Mouse (Mus musculus): Measurements from ENCODE around the gene Wdr59. TPM values are rescaled to one million over a fixed set of nuclear protein-coding genes. Genes with fewer than 3 reads are reported as not detected.
A peak's percentile ranks its signal among the peaks of the same experiment; 100 is the strongest.

Gene Wdr59
- 3.8 and 4.8 TPM in 2 replicates for polyA plus RNA-seq (2016; fragmentation: Nextera tagmentation; extraction: Ambion mirVana)

DNA sequence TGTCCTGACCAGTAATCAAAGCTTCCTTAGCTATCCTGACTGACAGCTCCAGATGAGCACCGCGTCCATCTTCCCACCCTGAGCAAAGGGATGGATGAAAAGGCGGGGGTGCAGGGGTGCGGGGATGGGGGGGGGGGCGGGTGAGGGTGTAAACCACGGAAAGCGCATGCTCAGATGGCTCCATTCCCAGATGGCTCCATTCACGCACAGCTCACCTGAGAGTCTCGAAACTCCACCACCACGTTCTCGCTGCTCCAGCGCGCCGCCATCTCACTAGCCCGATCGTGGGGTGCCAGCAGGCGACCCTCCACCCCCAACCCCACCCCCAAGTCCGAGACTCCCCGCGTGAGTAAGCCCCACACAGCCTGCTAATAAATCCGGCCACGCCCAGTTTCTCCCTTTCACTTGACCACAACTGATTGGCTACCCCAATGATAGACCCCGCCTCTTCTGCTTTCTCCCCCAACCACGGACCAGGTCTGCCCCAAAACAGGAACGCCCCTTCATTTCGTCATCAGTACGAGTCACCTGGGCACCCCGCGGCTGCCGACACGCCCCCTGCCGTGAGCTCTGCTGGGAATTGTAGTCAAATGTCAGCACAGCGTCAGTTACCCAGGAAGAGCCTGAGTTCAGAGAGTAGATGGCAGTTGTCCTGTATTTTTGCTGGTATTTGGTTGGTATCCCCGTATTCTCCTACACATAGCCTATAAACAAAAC, at the start of gene Wdr59:
Gene Wdr59, minus strand, starts transcription at position 380 of the 717 bp plus-strand sequence.
- 1% methylated on average over 34 of the region's 34 CpGs for WGBS
- H3K27me3 ChIP-seq (ENCODE audit: insufficient read depth, poor library complexity, severe bottlenecking): no peaks in the 10 kb centered on the region
- H3K9me3 ChIP-seq: no peaks in the 10 kb centered on the region
- H3K4me3 ChIP-seq: peak within 1 kb of the TSS; percentile 84
- peaks cover 15% of the 10 kb centered on the region for H3K4me1 ChIP-seq (replicated peaks)
- peaks cover 5% of the 10 kb centered on the region; the same call in 1 of the 2 replicates for H3K36me3 ChIP-seq
- peak; percentile 96 for DNase-seq (ENCODE audit: low spot score)
- H3K27ac ChIP-seq: peak within 1 kb of the TSS; percentile 90

DNA sequence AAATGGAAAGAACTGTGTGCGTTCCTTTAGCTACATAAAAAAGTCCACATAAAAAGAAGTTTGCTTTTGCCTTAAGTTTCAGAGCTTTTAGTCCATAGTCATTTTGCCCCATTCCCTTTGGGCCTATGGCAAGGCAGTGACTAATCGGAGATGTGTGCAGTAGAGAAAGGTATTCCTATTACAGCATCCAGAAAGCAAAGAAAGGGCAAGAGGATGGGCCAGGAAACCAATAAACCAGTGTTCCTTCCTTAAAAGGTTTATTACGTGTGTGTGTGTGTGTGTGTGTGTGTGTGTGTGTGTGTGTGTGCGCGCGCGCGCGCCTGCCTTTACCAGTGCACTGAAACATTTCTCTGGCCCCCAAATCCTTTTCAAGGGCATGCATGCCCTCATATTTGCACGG, 49.8 kb upstream of the Wdr59 start:
- no peaks in the 10 kb centered on the region for H3K9me3 ChIP-seq
- no peaks in the 10 kb centered on the region for H3K27me3 ChIP-seq (ENCODE audit: insufficient read depth, poor library complexity, severe bottlenecking)
- no peak overlapping the region for H3K27ac ChIP-seq
- DNase-seq (ENCODE audit: low spot score): no peak
- no peak overlapping the region for H3K4me3 ChIP-seq
- peaks cover 10% of the 10 kb centered on the region; the same call in 1 of the 2 replicates for H3K36me3 ChIP-seq
- WGBS: 90% methylated on average over 10 of the region's 10 CpGs
- peaks cover 50% of the 10 kb centered on the region for H3K4me1 ChIP-seq (replicated peaks)

DNA sequence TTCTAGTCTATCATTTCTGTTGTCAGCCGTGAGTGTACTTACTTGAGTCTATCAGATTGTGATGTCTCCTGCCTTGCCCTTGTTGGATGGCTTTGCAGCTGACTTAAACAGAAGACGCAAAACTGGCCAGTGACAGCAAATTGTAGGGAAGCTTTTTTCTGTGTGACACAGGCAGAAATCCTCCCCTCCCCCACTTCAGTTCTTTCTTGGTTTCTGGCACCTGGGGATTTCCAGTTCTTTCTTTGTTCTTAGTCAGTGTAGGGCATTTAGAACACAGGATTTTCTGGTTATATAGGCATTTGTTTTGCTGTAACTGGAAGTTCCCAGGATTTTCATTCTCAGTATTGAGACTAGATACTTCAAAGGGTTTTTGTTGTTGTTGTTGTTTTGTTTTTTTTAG, 48.5 kb upstream of the Wdr59 start:
- DNase-seq (ENCODE audit: low spot score): no peak
- Histone ChIP-seq H3K27ac (no peak overlapping the region), H3K4me1 (replicated peaks) (peaks cover 60% of the 10 kb centered on the region), H3K36me3 (peaks cover under 1% of the 10 kb centered on the region; the same call in 1 of the 2 replicates), H3K9me3 (no peaks in the 10 kb centered on the region), H3K27me3 (ENCODE audit: insufficient read depth, poor library complexity, severe bottlenecking) (no peaks in the 10 kb centered on the region), H3K4me3 (no peak overlapping the region)
- 73% methylated on average over 2 of the region's 2 CpGs for WGBS

DNA sequence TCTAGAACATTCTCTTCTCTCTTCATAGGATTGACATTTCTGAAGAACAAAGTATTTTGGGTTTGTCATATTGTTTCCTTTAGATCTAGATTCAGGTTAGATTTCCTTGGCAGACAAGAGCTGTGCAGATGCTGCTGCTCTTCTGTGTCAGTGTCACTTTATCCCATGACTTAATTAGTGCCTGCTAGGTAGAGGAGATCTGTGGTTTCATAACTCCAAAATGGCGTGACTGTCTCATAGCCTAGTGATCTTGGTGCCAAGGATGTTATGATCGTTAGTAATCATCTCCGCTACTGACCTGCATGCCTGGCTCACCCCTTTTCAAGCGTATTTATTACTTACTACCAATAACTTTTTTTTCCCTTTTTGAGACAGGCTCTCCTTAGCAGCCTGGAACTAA, 48.0 kb upstream of the Wdr59 start:
- Histone ChIP-seq H3K27ac (no peak overlapping the region), H3K9me3 (no peaks in the 10 kb centered on the region), H3K36me3 (no peaks in the 10 kb centered on the region), H3K27me3 (ENCODE audit: insufficient read depth, poor library complexity, severe bottlenecking) (no peaks in the 10 kb centered on the region), H3K4me3 (no peak overlapping the region), H3K4me1 (replicated peaks) (peaks cover 60% of the 10 kb centered on the region)
- no peak for DNase-seq (ENCODE audit: low spot score)
- 91% methylated on average over 4 of the region's 4 CpGs for WGBS

DNA sequence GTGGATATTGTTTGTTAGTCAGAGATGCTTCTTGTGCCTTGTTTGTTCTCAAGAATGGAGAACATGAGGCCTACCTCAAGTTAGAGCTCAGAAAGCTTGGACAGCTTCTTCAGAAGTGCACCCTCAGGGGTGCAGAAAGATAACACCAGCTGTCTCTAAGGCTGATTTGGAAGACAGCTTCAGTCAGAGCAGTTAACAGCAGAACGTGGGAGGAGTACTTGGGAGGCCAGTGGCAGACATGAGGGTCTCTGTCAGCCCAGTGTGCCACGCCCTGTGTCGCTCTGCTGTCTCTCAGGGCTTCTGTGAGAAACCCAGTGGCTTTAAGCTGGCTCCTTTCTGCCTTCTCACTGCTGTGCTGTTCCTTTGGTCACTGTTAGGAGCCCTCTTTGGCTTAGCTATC, 46.1 kb upstream of the Wdr59 start:
- Histone ChIP-seq H3K27me3 (ENCODE audit: insufficient read depth, poor library complexity, severe bottlenecking) (no peaks in the 10 kb centered on the region), H3K4me3 (no peak overlapping the region), H3K36me3 (peaks cover 3% of the 10 kb centered on the region), H3K4me1 (replicated peaks) (peaks cover 52% of the 10 kb centered on the region), H3K9me3 (no peaks in the 10 kb centered on the region), H3K27ac (peak overlapping the region; percentile 54; the same call in 1 of the 2 replicates)
- WGBS: 65% methylated on average over 3 of the region's 3 CpGs
- DNase-seq (ENCODE audit: low spot score): no peak

DNA sequence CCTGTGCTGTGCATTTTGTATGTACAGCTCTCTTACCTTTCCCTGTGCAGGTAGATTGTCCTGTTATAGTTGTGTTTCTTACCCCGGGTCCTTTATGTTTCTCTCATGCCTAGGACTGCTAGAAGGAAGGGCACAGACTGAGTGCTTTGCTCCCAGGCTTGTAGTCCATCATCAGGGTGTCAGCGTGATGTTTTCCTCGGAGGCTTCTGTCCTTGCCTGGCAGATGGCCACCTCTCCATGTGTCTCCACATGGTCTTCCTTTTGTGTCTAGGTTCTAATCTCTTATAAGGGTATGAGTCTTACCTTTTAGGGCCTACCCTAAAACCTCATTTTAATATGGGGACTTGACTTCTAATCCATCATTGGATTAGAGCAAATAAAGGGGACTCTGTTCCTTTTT, 45.7 kb upstream of the Wdr59 start:
- no peaks in the 10 kb centered on the region for H3K27me3 ChIP-seq (ENCODE audit: insufficient read depth, poor library complexity, severe bottlenecking)
- no peak overlapping the region for H3K4me3 ChIP-seq
- peaks cover 3% of the 10 kb centered on the region for H3K36me3 ChIP-seq
- 0 out of 2 replicates have a peak overlapping the region, but pooled peaks have one; percentile 54 for H3K27ac ChIP-seq
- H3K4me1 ChIP-seq (replicated peaks): peaks cover 48% of the 10 kb centered on the region
- DNase-seq (ENCODE audit: low spot score): no peak
- no peaks in the 10 kb centered on the region for H3K9me3 ChIP-seq
- WGBS: 75% methylated on average over 3 of the region's 3 CpGs

DNA sequence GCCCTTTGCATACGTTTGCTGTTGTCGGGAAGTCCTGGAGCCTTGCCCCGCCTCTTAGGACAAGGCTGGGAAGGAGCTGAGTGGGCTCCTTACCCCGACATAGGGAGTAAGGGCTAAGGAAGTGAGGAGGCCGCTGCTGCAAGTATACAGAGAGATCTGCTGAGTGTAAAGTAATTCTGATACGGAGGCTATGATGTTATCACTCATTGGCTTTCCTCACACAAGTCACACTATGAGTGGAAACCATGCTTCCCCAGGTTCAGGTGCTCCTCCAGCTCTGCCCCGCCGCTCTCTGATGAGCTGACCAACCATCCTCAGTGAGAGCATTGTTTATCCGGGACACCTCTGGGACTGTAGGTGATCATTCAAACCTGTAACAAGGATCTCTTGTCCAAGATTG, 44.4 kb upstream of the Wdr59 start:
- Histone ChIP-seq H3K36me3 (peaks cover 3% of the 10 kb centered on the region), H3K4me3 (no peak overlapping the region), H3K4me1 (replicated peaks) (peaks cover 37% of the 10 kb centered on the region), H3K27me3 (ENCODE audit: insufficient read depth, poor library complexity, severe bottlenecking) (no peaks in the 10 kb centered on the region), H3K9me3 (no peaks in the 10 kb centered on the region), H3K27ac (no peak overlapping the region)
- DNase-seq (ENCODE audit: low spot score): no peak
- 79% methylated on average over 9 of the region's 9 CpGs for whole genome bisulfite sequencing

DNA sequence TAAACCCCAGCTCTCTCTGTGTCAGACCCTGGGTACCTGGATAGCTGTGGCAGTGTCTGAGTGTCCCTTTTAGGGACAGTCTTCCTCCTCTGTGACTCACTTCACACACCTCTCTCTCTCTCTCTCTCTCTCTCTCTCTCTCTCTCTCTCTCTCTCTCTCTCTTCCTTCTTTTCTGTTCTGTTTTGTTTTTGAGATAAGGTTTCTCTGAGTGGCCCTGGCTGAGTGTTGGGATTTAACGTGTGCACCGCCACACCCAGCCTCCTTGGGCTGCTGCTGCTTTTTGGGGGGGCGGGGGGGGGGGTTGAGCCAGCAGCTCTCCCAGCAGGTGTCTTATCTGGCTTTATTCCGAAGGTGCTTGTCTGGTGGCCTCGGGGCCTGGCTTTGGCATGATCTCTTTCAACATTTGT, 43.9 kb upstream of the Wdr59 start:
- H3K27ac ChIP-seq: no peak overlapping the region
- 42% methylated on average over 5 of the region's 5 CpGs for WGBS
- H3K27me3 ChIP-seq (ENCODE audit: insufficient read depth, poor library complexity, severe bottlenecking): no peaks in the 10 kb centered on the region
- H3K36me3 ChIP-seq: peaks cover 3% of the 10 kb centered on the region
- peaks cover 37% of the 10 kb centered on the region for H3K4me1 ChIP-seq (replicated peaks)
- H3K9me3 ChIP-seq: no peaks in the 10 kb centered on the region
- no peak for DNase-seq (ENCODE audit: low spot score)
- no peak overlapping the region for H3K4me3 ChIP-seq

DNA sequence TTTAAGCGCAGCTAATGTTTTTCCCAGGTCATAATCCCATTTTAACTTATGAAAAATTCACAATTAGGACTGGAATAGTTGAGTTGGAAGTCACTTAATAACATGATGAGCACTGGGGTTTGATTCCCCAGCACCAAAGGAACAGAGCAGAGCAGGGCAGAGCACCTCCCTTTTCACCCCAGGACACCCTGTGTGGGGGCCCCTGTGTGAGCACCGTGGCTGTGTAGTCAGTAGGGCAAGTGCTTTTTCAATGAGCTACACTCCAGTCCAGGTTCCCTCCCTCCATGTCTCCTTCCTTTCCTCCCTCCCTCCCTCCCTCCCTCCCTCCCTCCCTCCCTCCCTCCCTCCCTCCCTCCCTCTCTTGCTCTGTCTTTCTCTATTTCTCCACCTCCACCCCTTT, 42.2 kb upstream of the Wdr59 start:
- Histone ChIP-seq H3K27ac (no peak overlapping the region), H3K27me3 (ENCODE audit: insufficient read depth, poor library complexity, severe bottlenecking) (no peaks in the 10 kb centered on the region), H3K36me3 (peaks cover 3% of the 10 kb centered on the region), H3K4me1 (replicated peaks) (peaks cover 30% of the 10 kb centered on the region), H3K4me3 (no peak overlapping the region), H3K9me3 (no peaks in the 10 kb centered on the region)
- 88% methylated on average over 2 of the region's 2 CpGs for WGBS
- DNase-seq (ENCODE audit: low spot score): no peak

DNA sequence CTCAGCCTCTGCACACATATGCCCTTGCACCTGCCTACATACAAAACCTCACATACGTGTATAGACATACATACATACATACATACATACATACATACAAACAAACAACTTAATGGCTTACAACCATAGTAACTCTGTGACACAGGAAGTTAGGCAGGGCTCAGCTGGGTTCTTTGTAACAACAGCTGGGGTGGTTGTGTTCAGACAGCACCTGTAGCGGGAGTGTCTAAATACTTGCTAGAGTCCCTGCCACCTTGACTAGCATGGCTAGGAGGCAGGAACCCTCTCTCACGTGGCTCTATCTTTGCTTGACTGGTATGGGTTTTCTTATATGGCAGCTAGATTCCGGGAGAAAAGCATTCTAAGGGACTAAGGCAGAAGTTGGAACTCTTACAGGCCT, 41.8 kb upstream of the Wdr59 start:
- Histone ChIP-seq H3K4me3 (no peak overlapping the region), H3K4me1 (replicated peaks) (peaks cover 29% of the 10 kb centered on the region), H3K9me3 (no peaks in the 10 kb centered on the region), H3K27ac (no peak overlapping the region), H3K36me3 (peaks cover 3% of the 10 kb centered on the region), H3K27me3 (ENCODE audit: insufficient read depth, poor library complexity, severe bottlenecking) (no peaks in the 10 kb centered on the region)
- 91% methylated on average over 4 of the region's 4 CpGs for WGBS
- no peak for DNase-seq (ENCODE audit: low spot score)

DNA sequence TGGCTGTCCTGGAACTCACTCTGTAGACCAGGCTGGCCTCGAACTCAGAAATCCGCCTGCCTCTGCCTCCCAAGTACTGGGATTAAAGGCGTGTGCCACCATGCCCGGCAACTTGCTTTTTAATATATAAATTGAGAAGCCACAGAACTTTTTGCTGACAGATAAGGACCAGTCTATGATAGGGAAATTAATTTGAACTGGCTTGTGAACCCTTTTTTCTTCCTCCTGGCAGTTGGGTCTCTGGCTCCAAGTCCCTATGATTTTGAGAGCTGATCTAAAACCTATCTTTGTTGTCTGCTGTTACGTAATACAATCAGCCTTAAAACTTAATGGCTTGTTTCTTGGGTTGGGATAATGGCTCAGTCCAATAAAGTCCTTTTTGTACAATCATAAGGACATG, 41.2 kb upstream of the Wdr59 start:
- WGBS: 96% methylated on average over 5 of the region's 5 CpGs
- Histone ChIP-seq H3K9me3 (no peaks in the 10 kb centered on the region), H3K27me3 (ENCODE audit: insufficient read depth, poor library complexity, severe bottlenecking) (no peaks in the 10 kb centered on the region), H3K4me3 (no peak overlapping the region), H3K4me1 (replicated peaks) (peaks cover 23% of the 10 kb centered on the region), H3K36me3 (peaks cover 3% of the 10 kb centered on the region), H3K27ac (no peak overlapping the region)
- no peak for DNase-seq (ENCODE audit: low spot score)

DNA sequence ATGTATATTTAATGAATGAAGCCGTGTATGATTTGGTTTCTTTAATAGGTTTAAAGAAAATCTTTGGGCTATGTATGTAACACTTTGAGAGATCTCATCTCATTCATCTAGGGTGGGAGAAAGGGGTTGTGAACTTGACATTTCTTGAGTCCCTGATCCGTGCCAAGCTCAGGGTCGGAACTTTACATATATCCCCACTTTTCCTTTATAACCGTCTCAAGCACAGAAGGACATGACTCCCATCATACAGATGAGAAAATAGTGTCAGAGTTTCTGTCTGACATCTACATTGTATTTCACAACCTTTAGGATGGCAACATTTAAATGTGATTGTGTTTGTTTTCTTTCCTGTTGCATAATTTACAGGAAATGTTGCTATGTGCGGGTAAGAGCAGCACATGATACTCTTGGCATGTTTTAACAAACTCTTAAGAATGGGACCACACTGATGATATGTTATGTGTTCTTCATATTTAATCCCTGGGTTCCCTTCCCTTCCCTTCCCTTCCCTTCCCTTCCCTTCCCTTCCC, 40.4 kb upstream of the Wdr59 start:
- no peak for DNase-seq (ENCODE audit: low spot score)
- peaks cover 16% of the 10 kb centered on the region for H3K4me1 ChIP-seq (replicated peaks)
- H3K9me3 ChIP-seq: no peaks in the 10 kb centered on the region
- peaks cover 3% of the 10 kb centered on the region for H3K36me3 ChIP-seq
- no peaks in the 10 kb centered on the region for H3K27me3 ChIP-seq (ENCODE audit: insufficient read depth, poor library complexity, severe bottlenecking)
- no peak overlapping the region for H3K27ac ChIP-seq
- no peak overlapping the region for H3K4me3 ChIP-seq
- WGBS: 94% methylated on average over 5 of the region's 5 CpGs

DNA sequence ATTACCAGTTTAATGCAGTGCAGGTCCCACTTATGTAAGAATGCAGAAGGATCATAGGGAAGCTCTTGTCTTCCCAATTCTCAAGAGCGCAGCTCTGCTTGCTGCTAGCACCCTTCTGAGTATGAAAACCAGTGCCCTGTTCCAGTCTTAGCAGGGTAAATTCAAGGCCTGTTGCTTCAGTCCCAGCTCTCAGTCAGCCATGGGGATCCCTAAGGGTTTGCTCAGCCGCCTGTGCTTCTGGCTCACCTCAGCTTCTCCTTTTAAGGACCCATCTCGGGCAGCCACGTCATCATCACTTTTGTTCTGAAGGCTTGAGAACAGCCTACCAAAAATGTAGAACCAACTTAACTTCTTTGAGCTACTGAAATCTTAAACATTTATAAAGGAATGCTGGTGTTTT, 39.9 kb upstream of the Wdr59 start:
- H3K36me3 ChIP-seq: peaks cover 3% of the 10 kb centered on the region
- H3K9me3 ChIP-seq: no peaks in the 10 kb centered on the region
- DNase-seq (ENCODE audit: low spot score): no peak
- H3K4me3 ChIP-seq: no peak overlapping the region
- H3K4me1 ChIP-seq (replicated peaks): peaks cover 12% of the 10 kb centered on the region
- 95% methylated on average over 4 of the region's 4 CpGs for WGBS
- H3K27me3 ChIP-seq (ENCODE audit: insufficient read depth, poor library complexity, severe bottlenecking): no peaks in the 10 kb centered on the region
- no peak overlapping the region for H3K27ac ChIP-seq
